In genomic region chr13:44105161-44105560, GRCm38 (mm10) we compare ENCODE assay signal across 24 mouse cellular contexts.
DNase-seq lines count a peak whose midpoint lies in the region; ATAC-seq lines count a peak whose summit lies in the region.
"Had no signal": no experiment of that assay in that cellular context is flagged by ENCODE, and none has a peak within 500 bp of the region (broad histone marks: within the 10 kb centered on the region; RNA-seq: fewer than 3 reads in every experiment).

No protein-coding gene starts in this region.

- no peak for DNase-seq in forebrain, embryonic 10.5 days (ENCODE audit: extremely low spot score, low spot score)
- DNase-seq in heart, embryonic 10.5 days (ENCODE audit: low spot score) = peak; percentile 52
- no peak for DNase-seq in heart, postnatal 25 days (ENCODE audit: low spot score)
- DNase-seq in embryonic facial prominence, embryonic 10.5 days (ENCODE audit: low spot score) = no peak
- DNase-seq in T-cell, adult 2 months (ENCODE audit: low spot score) = no peak
- DNase-seq: adrenal gland, adult 2 months; adrenal gland, postnatal 10 days; adrenal gland, postnatal 36 days; B cell, adult 2 months; cerebellum, adult 11-12 months; cerebellum, adult 2 months; cerebellum, adult 9-10 months; cerebellum, postnatal 10 days; cerebellum, postnatal 25 days had no signal

- no peak overlapping the region for H3K9ac ChIP-seq in forebrain, embryonic 13.5 days
- H3K9ac ChIP-seq: embryonic facial prominence, embryonic 13.5 days; embryonic facial prominence, embryonic 15.5 days had no signal

- no peaks in the 10 kb centered on the region for H3K9me3 ChIP-seq in forebrain, embryonic 10.5 days
- no peaks in the 10 kb centered on the region for H3K9me3 ChIP-seq in forebrain, embryonic 13.5 days (replicated peaks)
- no peaks in the 10 kb centered on the region for H3K9me3 ChIP-seq in heart, embryonic 10.5 days
- H3K9me3 ChIP-seq in embryonic facial prominence, embryonic 10.5 days = no peaks in the 10 kb centered on the region
- H3K9me3 ChIP-seq: embryonic facial prominence, embryonic 13.5 days; embryonic facial prominence, embryonic 15.5 days; G1E had no signal

- WGBS in forebrain, embryonic 10.5 days = 60% methylated on average over 5 of the region's 5 CpGs
- 72% methylated on average over 5 of the region's 5 CpGs for WGBS in forebrain, embryonic 13.5 days
- WGBS in heart, embryonic 10.5 days = 36% methylated on average over 5 of the region's 5 CpGs
- 43% methylated on average over 5 of the region's 5 CpGs for WGBS in embryonic facial prominence, embryonic 10.5 days

- H3K4me1 ChIP-seq in forebrain, embryonic 10.5 days = peaks cover 40% of the 10 kb centered on the region
- H3K4me1 ChIP-seq in forebrain, embryonic 13.5 days = peaks cover 29% of the 10 kb centered on the region
- H3K4me1 ChIP-seq in heart, embryonic 10.5 days = peaks cover 19% of the 10 kb centered on the region
- H3K4me1 ChIP-seq in embryonic facial prominence, embryonic 10.5 days = peaks cover 34% of the 10 kb centered on the region

- no peak overlapping the region for H3K4me3 ChIP-seq in forebrain, embryonic 10.5 days
- no peak overlapping the region for H3K4me3 ChIP-seq in forebrain, embryonic 13.5 days
- no peak overlapping the region for H3K4me3 ChIP-seq in heart, embryonic 10.5 days
- H3K4me3 ChIP-seq in embryonic facial prominence, embryonic 10.5 days = no peak overlapping the region
- H3K4me3 ChIP-seq: embryonic facial prominence, embryonic 13.5 days; embryonic facial prominence, embryonic 15.5 days; erythroblast, embryonic 14.5 days had no signal

- H3K27me3 ChIP-seq in forebrain, embryonic 10.5 days (ENCODE audit: poor library complexity, severe bottlenecking) = peaks cover 39% of the 10 kb centered on the region
- H3K27me3 ChIP-seq in forebrain, embryonic 13.5 days = no peaks in the 10 kb centered on the region
- peaks cover 16% of the 10 kb centered on the region; the same call in 1 of the 2 replicates for H3K27me3 ChIP-seq in heart, embryonic 10.5 days (ENCODE audit: insufficient read depth, poor library complexity, severe bottlenecking)
- peaks cover 50% of the 10 kb centered on the region for H3K27me3 ChIP-seq in embryonic facial prominence, embryonic 10.5 days (replicated peaks; ENCODE audit: low read depth, poor library complexity, severe bottlenecking)
- H3K27me3 ChIP-seq: CH12.LX, Patski had no signal

- no peak overlapping the region for H3K4me2 ChIP-seq in forebrain, embryonic 13.5 days
- H3K4me2 ChIP-seq: embryonic facial prominence, embryonic 13.5 days; embryonic facial prominence, embryonic 15.5 days had no signal

- H3K27ac ChIP-seq in forebrain, embryonic 10.5 days = peak overlapping the region; percentile 56
- H3K27ac ChIP-seq in forebrain, embryonic 13.5 days = no peak overlapping the region
- H3K27ac ChIP-seq in heart, embryonic 10.5 days = no peak overlapping the region
- H3K27ac ChIP-seq in embryonic facial prominence, embryonic 10.5 days (replicated peaks) = 0 out of 2 replicates have a peak overlapping the region, but pooled peaks have one; percentile 14
- H3K27ac ChIP-seq: embryonic facial prominence, embryonic 13.5 days; embryonic facial prominence, embryonic 15.5 days had no signal

- ATAC-seq in forebrain, embryonic 13.5 days = no peak
- ATAC-seq: CD4-positive, CD25-positive, alpha-beta regulatory T cell, adult 4 months; forebrain, embryonic 14.5 days; forebrain, embryonic 16.5 days; Patski had no signal

- intact Hi-C loops in heart, postnatal 25 days (cut with DNase I) = no loop called here

- H3K36me3 ChIP-seq in forebrain, embryonic 10.5 days (replicated peaks) = no peaks in the 10 kb centered on the region
- no peaks in the 10 kb centered on the region for H3K36me3 ChIP-seq in forebrain, embryonic 13.5 days (ENCODE audit: poor library complexity, severe bottlenecking)
- H3K36me3 ChIP-seq in heart, embryonic 10.5 days = no peaks in the 10 kb centered on the region
- H3K36me3 ChIP-seq in embryonic facial prominence, embryonic 10.5 days (replicated peaks) = no peaks in the 10 kb centered on the region
- H3K36me3 ChIP-seq: embryonic facial prominence, embryonic 13.5 days; embryonic facial prominence, embryonic 15.5 days; G1E had no signal

Comparison
In these comparisons a context has a peak if more than half of its experiments do, and no peak if none do; other contexts are left out.
1. H3K27ac ChIP-seq: peak in forebrain, embryonic 10.5 days (single experiment) and embryonic facial prominence, embryonic 10.5 days (single experiment); none in forebrain, embryonic 13.5 days (single experiment) and heart, embryonic 10.5 days (single experiment).